Mouse (Mus musculus) gastrocnemius, postnatal 4 days (tissue): ENCODE data around the gene Ano10. TPM values are rescaled to one million over a fixed set of nuclear protein-coding genes. Genes with fewer than 3 reads are reported as not detected.

Source experiments
- DNase-seq, 2 experiments: peaks; one replicate each; pipeline ENCODE4 v3.0.0; 2021 to 2022; ENCODE audit warnings: low spot score in 2 of 2, mixed read lengths in 2 of 2
- total RNA-seq, 2 experiments: library from RNA; stranded (reverse); gene quantifications; 2 replicates each; pipeline ENCODE4 v1.2.3; 2021

The Ano10 gene
- total RNA-seq, 2 experiments from 2014 or later, result 55.9 to 57.0 TPM

- DNase-seq, result no peak
Measured at GRCm38 (mm10) chr9:122205543-122206200, 88.6 kb downstream of the Ano10 start.

GRCm38 (mm10) chr9:122204508-122204907 is 89.7 kb downstream of the Ano10 start:
- DNase-seq, result no peak

- peak in 1 of 2 experiments; percentile 63 for DNase-seq
Measured at GRCm38 (mm10) chr9:122199253-122199652, 95.0 kb downstream of the Ano10 start.

- DNase-seq, result no peak
Measured at GRCm38 (mm10) chr9:122198621-122199020, 95.6 kb downstream of the Ano10 start.

GRCm38 (mm10) chr9:122197021-122197420 is 97.2 kb downstream of the Ano10 start:
- DNase-seq, result no peak

- no peak for DNase-seq
Measured at GRCm38 (mm10) chr9:122195042-122195682, 99.1 kb downstream of the Ano10 start.

GRCm38 (mm10) chr9:122193823-122194222 is 100.4 kb downstream of the Ano10 start:
- no peak for DNase-seq

GRCm38 (mm10) chr9:122193361-122193760 is 100.9 kb downstream of the Ano10 start:
- no peak for DNase-seq

GRCm38 (mm10) chr9:122188724-122189123 is 105.5 kb downstream of the Ano10 start:
- no peak for DNase-seq

- no peak for DNase-seq
Measured at GRCm38 (mm10) chr9:122187451-122187921, 106.7 kb downstream of the Ano10 start.

- DNase-seq, result no peak
Measured at GRCm38 (mm10) chr9:122186643-122187226, 107.5 kb downstream of the Ano10 start.

- no peak for DNase-seq
Measured at GRCm38 (mm10) chr9:122185953-122186352, 108.3 kb downstream of the Ano10 start.

- DNase-seq, result peak; percentile 55 to 74
Measured at GRCm38 (mm10) chr9:122185061-122185460, 109.2 kb downstream of the Ano10 start.

GRCm38 (mm10) chr9:122184329-122184728 is 109.9 kb downstream of the Ano10 start:
- DNase-seq, result no peak

GRCm38 (mm10) chr9:122183074-122183473 is 111.1 kb downstream of the Ano10 start:
- DNase-seq, result no peak

- DNase-seq, result no peak
Measured at GRCm38 (mm10) chr9:122180105-122180504, 114.1 kb downstream of the Ano10 start.

GRCm38 (mm10) chr9:122178427-122178826 is 115.8 kb downstream of the Ano10 start:
- DNase-seq, result no peak

- no peak for DNase-seq
Measured at GRCm38 (mm10) chr9:122177256-122178220, 116.7 kb downstream of the Ano10 start.

- DNase-seq, result no peak
Measured at GRCm38 (mm10) chr9:122174723-122175122, 119.5 kb downstream of the Ano10 start.

GRCm38 (mm10) chr9:122173405-122174233 is 120.6 kb downstream of the Ano10 start:
- DNase-seq, result no peak
